Mouse (Mus musculus) forebrain, postnatal 0 days (tissue): Measurements from ENCODE around the gene Abi3bp. TPM values are rescaled to one million over a fixed set of nuclear protein-coding genes. Genes with fewer than 3 reads are reported as not detected.
A peak's percentile ranks its signal among the peaks of the same experiment; 100 is the strongest.

Experiments used
- ATAC-seq: fragments of 200-750 bp; cut with Nextera tagmentation; 2 replicates; pipeline ENCODE4 v1.8.0; 2017; ENCODE audit warnings: mild to moderate bottlenecking, moderate library complexity
- DNase-seq: peaks from one replicate; pipeline ENCODE4 v3.0.0-alpha.2; 2015
- H3K27ac ChIP-seq: fragments of 300-500 bp; sonication (generic); 2 replicates; pipeline ENCODE4 v1.5.1; 2014; ENCODE audit warnings: low read depth, mild to moderate bottlenecking, antibody characterized with exemption, low read length, moderate library complexity, mixed read lengths
- H3K27me3 ChIP-seq: fragments of 300-500 bp; sonication (generic); 2 replicates; pipeline ENCODE4 v1.6.1; 2014; ENCODE audit warnings: mild to moderate bottlenecking, low read length, mixed read lengths; ENCODE audit not compliant: insufficient read depth
- H3K36me3 ChIP-seq: fragments of 300-500 bp; sonication (generic); 2 replicates; pipeline ENCODE4 v1.6.1; 2014; ENCODE audit warnings: mild to moderate bottlenecking, moderate library complexity; ENCODE audit not compliant: insufficient read depth
- H3K4me1 ChIP-seq: fragments of 300-500 bp; sonication (generic); 2 replicates; pipeline ENCODE4 v1.6.1; 2014; ENCODE audit warnings: antibody characterized with exemption; ENCODE audit not compliant: insufficient read depth
- H3K4me2 ChIP-seq: fragments of 300-500 bp; sonication (generic); 2 replicates; pipeline ENCODE4 v1.6.1; 2014; ENCODE audit warnings: low read depth, mild to moderate bottlenecking, moderate library complexity
- H3K4me3 ChIP-seq: fragments of 300-500 bp; sonication (generic); 2 replicates; pipeline ENCODE4 v1.5.1; 2014; ENCODE audit warnings: low read depth, low read length, mixed read lengths
- H3K9ac ChIP-seq: fragments of 300-500 bp; sonication (generic); 2 replicates; pipeline ENCODE4 v1.6.1; 2014; ENCODE audit warnings: mild to moderate bottlenecking
- H3K9me3 ChIP-seq: fragments of 300-500 bp; sonication (generic); 2 replicates; pipeline ENCODE4 v1.6.1; 2016; ENCODE audit warnings: low read length
- CTCF ChIP-seq: sonication (generic); IDR thresholded peaks from 2 replicates; pipeline ENCODE4 v1.5.1; 2016; ENCODE audit warnings: antibody characterized with exemption, control low read depth, low read depth
- WGBS: fragments of 180-500 bp; shearing (Covaris S2); extraction: QIAGEN DNeasy Blood & Tissue Kit; methylation state at CpG from one replicate; pipeline ENCODE4 v1.1.7; 2014; 5-methylcytosine and 5-hydroxymethylcytosine counted together
- polyA plus RNA-seq: library from polyadenylated mRNA; unstranded; fragments of >200 nt; fragmentation: Nextera tagmentation; extraction: Ambion mirVana; gene quantifications from 2 replicates; pipeline ENCODE4 v1.2.1, GENCODE M21; 2015
- total RNA-seq: library from RNA; depleted of rRNA; stranded (reverse); fragments of >200 nt; gene quantifications from 2 replicates; pipeline ENCODE4 v1.2.3, GENCODE M21; 2014

Abi3bp gene
- total and polyA plus RNA-seq, 2 experiments from 2014 or later = 0.64 to 1.2 TPM

GRCm38 (mm10) chr16:56503941-56504340 lies 26.3 kb downstream of the Abi3bp start:
- ATAC-seq = peak; percentile 60; the same call in 1 of the 2 replicates
- DNase-seq = peak; percentile 24
- Histone ChIP-seq H3K36me3 (no peaks in the 10 kb centered on the region), H3K9me3 (no peaks in the 10 kb centered on the region), H3K4me1 (no peaks in the 10 kb centered on the region), H3K27ac (no peak overlapping the region), H3K27me3 (no peaks in the 10 kb centered on the region), H3K4me3 (no peak overlapping the region), H3K4me2 (no peak overlapping the region), H3K9ac (no peak overlapping the region)
- no peak for TF ChIP-seq CTCF
- WGBS = 63% methylated on average over 2 of the region's 2 CpGs

- no peak overlapping the region for H3K27ac ChIP-seq
- no peaks in the 10 kb centered on the region for H3K4me1 ChIP-seq
- H3K36me3 ChIP-seq = no peaks in the 10 kb centered on the region
- no peak for TF ChIP-seq CTCF
- DNase-seq = no peak
- no peak overlapping the region for H3K4me2 ChIP-seq
- H3K9me3 ChIP-seq = no peaks in the 10 kb centered on the region
- 62% methylated on average over 9 of the region's 9 CpGs for WGBS
- no peak for ATAC-seq
- H3K4me3 ChIP-seq = no peak overlapping the region
- no peaks in the 10 kb centered on the region for H3K27me3 ChIP-seq
- no peak overlapping the region for H3K9ac ChIP-seq
Measured at GRCm38 (mm10) chr16:56518024-56518423, 40.3 kb downstream of the Abi3bp start.

- peak; percentile 25; the same call in 1 of the 2 replicates for TF ChIP-seq CTCF
- DNase-seq = no peak
- Histone ChIP-seq H3K4me1 (no peaks in the 10 kb centered on the region), H3K9ac (no peak overlapping the region), H3K9me3 (no peaks in the 10 kb centered on the region), H3K27me3 (no peaks in the 10 kb centered on the region), H3K36me3 (no peaks in the 10 kb centered on the region), H3K27ac (no peak overlapping the region), H3K4me3 (no peak overlapping the region), H3K4me2 (no peak overlapping the region)
- ATAC-seq = no peak
- WGBS = 35% methylated on average over 8 of the region's 8 CpGs
Measured at GRCm38 (mm10) chr16:56524359-56524758, 46.7 kb downstream of the Abi3bp start.

GRCm38 (mm10) chr16:56526482-56526881 lies 48.8 kb downstream of the Abi3bp start:
- no peaks in the 10 kb centered on the region for H3K4me1 ChIP-seq
- no peaks in the 10 kb centered on the region for H3K9me3 ChIP-seq
- no peak for DNase-seq

GRCm38 (mm10) chr16:56528079-56528688 lies 50.5 kb downstream of the Abi3bp start:
- WGBS = 70% methylated on average over 3 of the region's 3 CpGs
- Histone ChIP-seq H3K9ac (no peak overlapping the region), H3K9me3 (no peaks in the 10 kb centered on the region), H3K27ac (no peak overlapping the region), H3K4me1 (no peaks in the 10 kb centered on the region), H3K4me2 (no peak overlapping the region), H3K4me3 (no peak overlapping the region), H3K36me3 (no peaks in the 10 kb centered on the region), H3K27me3 (no peaks in the 10 kb centered on the region)
- TF ChIP-seq CTCF = no peak
- ATAC-seq (no peak), DNase-seq (no peak)

More at GRCm38 (mm10) chr16:56526482-56526881, 48.8 kb downstream of the Abi3bp start:
- no peak for ATAC-seq
- Histone ChIP-seq H3K36me3 (no peaks in the 10 kb centered on the region), H3K9ac (no peak overlapping the region), H3K27me3 (no peaks in the 10 kb centered on the region), H3K4me2 (no peak overlapping the region), H3K27ac (no peak overlapping the region), H3K4me3 (no peak overlapping the region)
- TF ChIP-seq CTCF = no peak
- whole genome bisulfite sequencing = 88% methylated on average over 1 of the region's 1 CpGs

- Histone ChIP-seq H3K4me2 (no peak overlapping the region), H3K4me1 (no peaks in the 10 kb centered on the region), H3K9ac (no peak overlapping the region), H3K4me3 (no peak overlapping the region), H3K9me3 (no peaks in the 10 kb centered on the region), H3K27me3 (no peaks in the 10 kb centered on the region), H3K36me3 (no peaks in the 10 kb centered on the region), H3K27ac (no peak overlapping the region)
- DNase-seq = no peak
- 91% methylated on average over 1 of the region's 1 CpGs for WGBS
- no peak for TF ChIP-seq CTCF
- ATAC-seq = no peak
Measured at GRCm38 (mm10) chr16:56579536-56579935, 101.9 kb downstream of the Abi3bp start.

GRCm38 (mm10) chr16:56593581-56593980 lies 115.9 kb downstream of the Abi3bp start:
- H3K27ac ChIP-seq = no peak overlapping the region
- DNase-seq = no peak
- no peaks in the 10 kb centered on the region for H3K27me3 ChIP-seq
- H3K4me2 ChIP-seq = no peak overlapping the region
- H3K4me1 ChIP-seq = no peaks in the 10 kb centered on the region
- 69% methylated on average over 5 of the region's 5 CpGs for WGBS
- H3K9ac ChIP-seq = no peak overlapping the region
- ATAC-seq = no peak
- TF ChIP-seq CTCF = no peak
- H3K36me3 ChIP-seq = no peaks in the 10 kb centered on the region
- H3K9me3 ChIP-seq = no peaks in the 10 kb centered on the region
- no peak overlapping the region for H3K4me3 ChIP-seq
